Mouse (Mus musculus) ES-E14 (cell line): Measurements from ENCODE around the gene Slco1a1. TPM values are rescaled to one million over a fixed set of nuclear protein-coding genes. Genes with fewer than 3 reads are reported as not detected.

ENCODE experiments used
- DNase-seq: peaks from one replicate; pipeline ENCODE4 v3.0.0-alpha.2; 2013; ENCODE audit warnings: low read depth, low spot score
- H3K27ac ChIP-seq: 2 replicates; pipeline ENCODE4 v1.5.1; 2012; ENCODE audit warnings: low read depth, mild to moderate bottlenecking, low read length, moderate library complexity, mixed read lengths; ENCODE audit not compliant: poor library complexity, insufficient read depth, severe bottlenecking
- H3K36me3 ChIP-seq: 2 replicates; pipeline ENCODE4 v1.6.1; 2012; ENCODE audit warnings: mild to moderate bottlenecking, low read length, moderate library complexity, mixed read lengths; ENCODE audit not compliant: control insufficient read depth, poor library complexity, insufficient read depth, severe bottlenecking
- H3K4me1 ChIP-seq, 2 experiments: fragments of 150-350 bp in 1 of 2; sonication (generic) in 1 of 2; 2 replicates each; pipeline ENCODE4 v1.6.1; 2012; ENCODE audit warnings: low read length in 2 of 2, mild to moderate bottlenecking in 1 of 2, mixed read lengths in 1 of 2; ENCODE audit not compliant: control insufficient read depth in 2 of 2, insufficient read depth in 2 of 2, poor library complexity in 1 of 2
- H3K4me3 ChIP-seq, 2 experiments: fragments of 150-350 bp in 1 of 2; sonication (generic) in 1 of 2; 2 replicates each; pipeline ENCODE4 v1.5.1; 2012; ENCODE audit warnings: low read length in 2 of 2, low read depth in 1 of 2, mild to moderate bottlenecking in 1 of 2, mixed read lengths in 1 of 2; ENCODE audit not compliant: insufficient read depth in 1 of 2, poor library complexity in 1 of 2, severe bottlenecking in 1 of 2
- H3K9ac ChIP-seq: 2 replicates; pipeline ENCODE4 v1.6.1; 2012; ENCODE audit warnings: low read depth, mild to moderate bottlenecking, low read length, mixed read lengths; ENCODE audit not compliant: poor library complexity, insufficient read depth, severe bottlenecking
- H3K9me3 ChIP-seq: fragments of 150-350 bp; sonication (generic); 2 replicates; pipeline ENCODE4 v1.6.1; 2012; ENCODE audit warnings: low read depth, mild to moderate bottlenecking, low read length; ENCODE audit not compliant: control insufficient read depth, insufficient read depth
- CHD2 ChIP-seq: IDR thresholded peaks from 2 replicates; pipeline ENCODE4 v1.6.1; 2014; ENCODE audit warnings: mild to moderate bottlenecking, low read depth, low read length, inconsistent platforms
- HCFC1 ChIP-seq: IDR thresholded peaks from 2 replicates; pipeline ENCODE4 v1.6.1; 2012; ENCODE audit warnings: low read length, inconsistent platforms, borderline replicate concordance; ENCODE audit not compliant: insufficient read depth
- MAFK ChIP-seq: IDR thresholded peaks from 2 replicates; pipeline ENCODE4 v1.6.1; 2014; ENCODE audit warnings: mild to moderate bottlenecking, low read depth, low read length, inconsistent platforms; ENCODE audit not compliant: insufficient read depth
- ZC3H11A ChIP-seq: IDR thresholded peaks from 2 replicates; pipeline ENCODE4 v1.6.1; 2012; ENCODE audit warnings: low read depth, mild to moderate bottlenecking, inconsistent platforms, low read length, borderline replicate concordance
- ZNF384 ChIP-seq: IDR thresholded peaks from 2 replicates; pipeline ENCODE4 v1.6.1; 2012; ENCODE audit warnings: low read depth, low read length, inconsistent platforms
- in situ Hi-C, 2 experiments: fragments of 600-800 bp; cut with MboI; formaldehyde crosslinking; loops; one replicate each; pipeline ENCODE4 v1.15.1; 2025; ENCODE audit warnings: low sequenced_read_pairs in 2 of 2, inconsistent platforms in 1 of 2; ENCODE audit not compliant: unreplicated experiment in 2 of 2
- total RNA-seq: library from RNA; depleted of rRNA; stranded (reverse); fragments of 300-350 nt; gene quantifications from 2 replicates; pipeline ENCODE4 v1.2.3, GENCODE M21; 2012

Gene Slco1a1
- total RNA-seq, 1 experiment: not detected

GRCm38 (mm10) chr6:141960482-141960881 is 13.7 kb upstream of the Slco1a1 start:
- Histone ChIP-seq H3K9ac (no peak overlapping the region), H3K9me3 (no peaks in the 10 kb centered on the region), H3K27ac (no peak overlapping the region), H3K36me3 (no peaks in the 10 kb centered on the region), H3K4me3 (no peak overlapping the region), H3K4me1 (no peaks in the 10 kb centered on the region)
- in situ Hi-C loops: no loop called here
- TF ChIP-seq CHD2 (no peak), HCFC1 (no peak), ZC3H11A (no peak), MAFK (no peak), ZNF384 (no peak)
- DNase-seq: no peak

DNA sequence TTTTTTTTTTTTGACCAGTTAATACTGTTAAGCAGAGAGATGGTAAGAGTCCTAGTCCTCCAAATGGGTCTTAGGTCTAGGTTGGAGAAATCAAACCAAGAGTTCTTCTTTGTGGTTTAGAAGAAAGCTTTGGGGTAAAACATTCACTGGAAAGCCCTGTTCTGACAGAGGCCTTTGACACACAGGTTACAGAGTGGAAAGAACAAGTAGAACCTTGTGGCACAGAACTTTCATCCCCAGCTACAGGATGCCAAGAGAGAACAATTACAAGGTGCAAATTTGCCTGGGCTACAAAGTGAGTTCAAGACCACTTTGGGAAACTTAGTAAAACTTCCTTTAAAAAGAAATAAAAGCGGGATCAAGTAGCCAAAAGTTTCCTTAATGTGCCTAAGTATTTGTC is 6.3 kb downstream of the Slco1a1 start:
- DNase-seq: no peak
- TF ChIP-seq ZC3H11A: no peak
- no peak for TF ChIP-seq HCFC1
- no peak for TF ChIP-seq ZNF384
- TF ChIP-seq CHD2: no peak
- no peak for TF ChIP-seq MAFK

DNA sequence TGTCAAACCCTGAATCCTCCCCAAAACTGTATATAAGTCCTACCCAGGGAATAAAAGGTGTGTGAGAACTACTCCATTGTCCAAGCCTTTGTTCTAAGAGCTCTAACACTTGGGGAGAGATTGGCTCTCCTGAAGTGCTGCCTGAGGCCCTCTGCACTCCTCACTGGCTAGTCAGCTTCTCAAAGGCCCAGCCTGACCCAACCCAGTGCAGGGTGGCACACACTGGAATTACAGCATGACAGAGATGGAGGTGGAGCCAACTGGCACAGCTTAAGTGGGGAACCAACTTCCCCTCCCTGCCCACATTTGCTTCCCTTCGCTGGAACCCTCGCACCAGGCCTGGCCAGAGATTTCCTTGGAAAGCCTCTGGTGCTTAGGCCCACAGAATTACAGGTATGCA is 48.6 kb downstream of the Slco1a1 start:
- peak overlapping the region; percentile 0; the same call in 1 of the 2 replicates for H3K27ac ChIP-seq

More for the DNA sequence above, 6.3 kb downstream of the Slco1a1 start:
- no peaks in the 10 kb centered on the region for H3K36me3 ChIP-seq
- no peaks in the 10 kb centered on the region for H3K9me3 ChIP-seq
- H3K4me3 ChIP-seq: no peak overlapping the region
- H3K4me1 ChIP-seq: no peaks in the 10 kb centered on the region
- in situ Hi-C loops: no loop called here
- H3K9ac ChIP-seq: no peak overlapping the region
- H3K27ac ChIP-seq: no peak overlapping the region

GRCm38 (mm10) chr6:141889723-141890122 is 57.0 kb downstream of the Slco1a1 start:
- Histone ChIP-seq H3K4me1 (no peaks in the 10 kb centered on the region), H3K9me3 (no peaks in the 10 kb centered on the region), H3K36me3 (no peaks in the 10 kb centered on the region), H3K27ac (no peak overlapping the region), H3K4me3 (no peak overlapping the region), H3K9ac (no peak overlapping the region)
- DNase-seq: no peak
- in situ Hi-C loops: no loop called here
- no peak for TF ChIP-seq HCFC1

More for the DNA sequence above, 48.6 kb downstream of the Slco1a1 start:
- Histone ChIP-seq H3K9me3 (no peaks in the 10 kb centered on the region), H3K4me3 (no peak overlapping the region), H3K4me1 (no peaks in the 10 kb centered on the region), H3K9ac (no peak overlapping the region), H3K36me3 (no peaks in the 10 kb centered on the region)
- no peak for DNase-seq
- in situ Hi-C loops: no loop called here
- TF ChIP-seq ZC3H11A (no peak), HCFC1 (no peak), ZNF384 (no peak), MAFK (no peak), CHD2 (no peak)

GRCm38 (mm10) chr6:141888248-141888647 is 58.5 kb downstream of the Slco1a1 start:
- H3K4me3 ChIP-seq: no peak overlapping the region
- TF ChIP-seq HCFC1: no peak
- TF ChIP-seq MAFK: no peak
- TF ChIP-seq ZNF384: no peak
- TF ChIP-seq CHD2: no peak
- TF ChIP-seq ZC3H11A: no peak
- H3K9me3 ChIP-seq: no peaks in the 10 kb centered on the region
- no peak for DNase-seq
- H3K9ac ChIP-seq: no peak overlapping the region
- H3K27ac ChIP-seq: no peak overlapping the region
- H3K36me3 ChIP-seq: no peaks in the 10 kb centered on the region
- no peaks in the 10 kb centered on the region for H3K4me1 ChIP-seq
- in situ Hi-C loops: no loop called here
